Mouse (Mus musculus) left cerebral cortex, postnatal 36 days (tissue): ENCODE data around the gene Rrm2. TPM values are rescaled to one million over a fixed set of nuclear protein-coding genes. Genes with fewer than 3 reads are reported as not detected.
"Not testable (repeated sequence)": the region's sequence is repeated elsewhere in the genome, so short reads cannot be mapped to it uniquely, and the experiment has no call there.

Experiments used
- DNase-seq, 2 experiments: peaks; one replicate each; pipeline ENCODE4 v3.0.0; 2021 to 2022; ENCODE audit warnings: low spot score in 2 of 2, mixed read lengths in 1 of 2
- intact Hi-C: fragments of 180-260 bp; cut with DNase I; formaldehyde crosslinking; loops from one replicate; pipeline ENCODE4 v1.15.1; 2025
- total RNA-seq, 2 experiments: library from RNA; stranded (reverse); gene quantifications; 2 replicates each; pipeline ENCODE4 v1.2.3; 2021

Rrm2 gene
- total RNA-seq, 2 experiments from 2014 or later: 2.5 to 2.9 TPM

- intact Hi-C loops, DNase-seq: not testable (repeated sequence)
Observed at GRCm38 (mm10) chr12:24741535-24741934, 33.5 kb downstream of the Rrm2 start.

DNA sequence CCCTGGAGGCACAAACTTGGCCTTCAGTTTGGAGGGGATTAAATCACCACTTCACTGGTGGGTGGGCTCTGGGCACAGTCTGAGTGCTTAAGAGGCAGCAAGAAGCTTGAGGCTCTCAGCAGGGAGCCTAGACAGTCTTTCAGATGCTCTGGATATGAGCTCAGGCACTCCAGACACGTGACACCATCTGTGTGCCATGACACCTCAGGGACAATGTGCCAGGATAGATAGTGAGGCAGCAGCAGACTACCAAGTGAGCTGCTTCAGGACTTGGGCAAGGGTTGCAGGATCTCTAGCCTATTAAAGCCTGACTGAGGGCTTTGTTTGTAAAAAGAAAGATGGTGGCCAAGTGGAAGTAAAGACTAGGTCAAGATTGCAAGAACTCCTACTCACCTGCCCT, 36.3 kb downstream of the Rrm2 start:
- intact Hi-C loops: no loop called here
- no peak for DNase-seq

DNA sequence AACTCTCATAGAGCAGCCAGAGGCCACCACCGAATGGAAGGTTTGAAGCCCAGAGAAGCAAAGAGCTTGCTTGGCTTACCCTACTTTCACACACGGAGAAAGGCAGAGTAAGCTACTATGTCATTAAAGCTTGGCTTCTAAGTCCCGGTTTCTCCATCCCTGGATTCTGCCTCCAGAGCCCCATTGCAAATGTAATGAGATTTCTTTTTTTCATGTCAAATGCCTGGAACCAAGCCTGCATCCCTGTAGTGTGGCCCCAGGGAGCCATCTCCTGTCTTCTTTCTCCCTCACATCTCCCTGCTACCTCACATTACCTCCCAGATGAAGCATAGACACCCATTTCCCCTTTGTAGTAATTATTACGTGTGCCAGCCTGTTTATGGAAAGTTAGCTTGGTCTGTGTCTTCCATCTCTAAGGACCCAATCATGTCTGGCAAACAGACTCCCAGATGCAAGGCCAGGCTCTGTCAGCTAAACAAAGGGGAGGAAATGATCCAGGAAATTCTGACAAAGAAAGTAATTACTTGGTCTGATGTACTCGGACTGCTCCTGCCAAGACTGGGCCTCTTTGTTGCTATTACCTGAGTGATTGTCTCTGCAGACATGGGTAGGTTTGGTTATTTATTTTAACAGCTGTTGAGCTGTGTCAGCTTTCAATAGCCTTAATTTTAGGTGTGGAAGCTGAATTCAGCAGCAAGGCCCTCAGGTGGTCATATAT, 38.7 kb downstream of the Rrm2 start:
- DNase-seq: no peak
- intact Hi-C loops: no loop called here

GRCm38 (mm10) chr12:24747297-24747696, 39.3 kb downstream of the Rrm2 start:
- intact Hi-C loops: no loop called here
- no peak for DNase-seq

DNA sequence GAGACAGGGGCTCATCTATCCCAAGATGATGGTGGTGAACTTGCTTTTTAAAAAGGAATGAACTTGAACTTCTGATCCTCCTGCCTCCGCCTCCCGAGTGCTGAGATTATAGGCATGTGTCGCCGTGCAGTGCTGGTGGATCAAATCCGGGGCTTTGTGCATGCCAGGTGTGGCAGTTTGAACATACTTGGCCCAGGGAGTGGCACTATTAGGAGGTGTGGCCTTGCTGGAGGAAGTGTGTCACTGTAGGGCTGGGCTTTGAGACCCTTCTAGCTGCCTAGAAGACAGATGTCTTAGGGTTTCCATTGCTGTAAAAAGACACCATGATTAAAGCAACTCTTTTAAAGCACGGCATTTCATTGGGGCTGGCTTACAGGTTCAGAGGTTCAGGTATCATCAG, 42.5 kb downstream of the Rrm2 start:
- DNase-seq: no peak
- intact Hi-C loops: no loop called here

- intact Hi-C loops: no loop called here
- DNase-seq: no peak
Observed at GRCm38 (mm10) chr12:24753680-24754079, 45.6 kb downstream of the Rrm2 start.

DNA sequence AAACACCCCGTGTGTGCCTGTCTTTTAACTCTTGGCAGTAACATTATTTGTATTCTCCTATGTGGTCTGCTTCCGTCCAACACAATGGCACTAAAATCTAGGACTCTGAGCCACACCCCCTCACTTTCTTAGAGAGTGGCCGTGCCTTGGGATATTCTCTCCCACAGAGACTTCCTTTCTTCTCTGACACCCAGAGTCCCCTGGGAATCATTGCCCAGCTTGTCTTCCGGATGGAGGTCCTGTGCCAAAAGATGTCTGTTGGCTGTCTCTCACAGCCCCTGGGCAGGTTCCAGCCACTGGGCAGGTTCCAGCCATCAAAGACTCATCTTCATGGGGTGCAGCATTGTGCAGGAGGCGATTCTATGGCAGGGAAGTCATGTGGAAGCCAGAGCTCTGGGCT, 46.7 kb downstream of the Rrm2 start:
- DNase-seq: no peak
- intact Hi-C loops: no loop called here

GRCm38 (mm10) chr12:24755471-24755870, 47.4 kb downstream of the Rrm2 start:
- DNase-seq: no peak
- intact Hi-C loops: no loop called here

DNA sequence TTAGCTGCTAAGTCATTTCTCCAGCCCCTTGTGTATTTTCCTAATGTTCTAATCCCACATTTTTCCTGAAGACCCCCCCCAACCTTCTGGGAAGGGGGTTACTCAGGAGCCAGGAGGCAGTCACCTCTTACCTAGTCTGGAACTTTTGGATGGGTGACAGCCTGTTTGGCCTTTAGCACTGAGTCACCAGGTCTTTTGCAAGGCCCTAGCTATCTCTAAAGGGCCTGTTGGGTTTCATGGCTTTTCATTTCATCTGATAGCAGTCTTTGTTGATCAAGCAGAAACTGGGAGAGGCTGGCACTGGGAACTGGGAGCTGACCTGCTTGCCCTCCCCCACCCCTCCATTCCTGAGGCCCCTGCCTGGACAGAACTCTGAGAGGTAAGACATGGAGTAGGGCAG, 49.3 kb downstream of the Rrm2 start:
- intact Hi-C loops: no loop called here
- DNase-seq: no peak

GRCm38 (mm10) chr12:24758374-24758773, 50.3 kb downstream of the Rrm2 start:
- peak in 1 of 2 experiments; percentile 17 for DNase-seq
- intact Hi-C loops: no loop called here

DNA sequence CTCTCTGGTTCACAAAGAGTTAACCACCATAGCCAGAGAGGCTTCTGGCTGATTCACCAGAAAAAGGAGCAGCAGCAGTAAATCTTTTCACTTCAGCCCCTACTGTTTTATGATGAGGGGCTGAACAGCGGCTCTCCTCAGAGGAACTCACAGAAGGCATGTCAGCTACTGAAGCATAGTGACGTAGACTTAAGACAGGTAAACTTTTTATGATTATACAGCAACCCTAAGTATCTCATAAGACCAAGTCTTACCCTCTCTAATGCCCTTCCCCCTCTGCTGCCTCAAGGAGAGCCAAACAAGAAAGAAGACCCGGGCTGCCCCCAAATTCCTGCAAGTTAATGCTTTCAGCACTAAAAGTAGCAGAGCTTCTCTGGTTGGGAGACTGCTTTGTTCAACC, 54.2 kb downstream of the Rrm2 start:
- DNase-seq: no peak
- intact Hi-C loops: no loop called here

Other genes with a start within 250 kb of the Rrm2 start
- 10 to 100 TPM; 22.9 to 31.2 TPM for gene Taf1b, start 209.9 kb upstream of the Rrm2 start, total RNA-seq
- gene Grhl1, start 136.0 kb upstream of the Rrm2 start, total RNA-seq: 10 to 100 TPM in 1 of 2 experiments, 1 to 10 TPM in 1; 9.0 to 11.3 TPM
- gene Klf11, start 57.0 kb upstream of the Rrm2 start, total RNA-seq: 1 to 10 TPM; 6.0 to 6.7 TPM
- 10 to 100 TPM; 10.8 to 17.5 TPM for gene Cys1, start 26.4 kb upstream of the Rrm2 start, total RNA-seq
- gene Mboat2, start 122.6 kb downstream of the Rrm2 start, total RNA-seq: 10 to 100 TPM; 83.5 to 88.8 TPM